Mouse (Mus musculus): ENCODE results near the gene Myl12a.

- no peak for TF ChIP-seq CTCF (IDR thresholded peaks at IDR 0.05; ENCODE audit: borderline replicate concordance, insufficient read depth, low read depth, low read length)
- no peak for TF ChIP-seq POLR2A (IDR thresholded peaks at IDR 0.05; ENCODE audit: borderline replicate concordance, insufficient read depth, low read length)
Observed at GRCm38 (mm10) chr17:71003112-71003511, 434 bp upstream of the Myl12a start.
